Mouse (Mus musculus) adrenal gland, adult 2 months (tissue): Measurements from ENCODE around the gene Rbfox1. TPM values are rescaled to one million over a fixed set of nuclear protein-coding genes. Genes with fewer than 3 reads are reported as not detected.
A peak's percentile ranks its signal among the peaks of the same experiment; 100 is the strongest.

Experiments used
- DNase-seq: peaks from one replicate; pipeline ENCODE4 v3.0.0; 2021
- polyA plus RNA-seq: library from polyadenylated mRNA; depleted of rRNA; stranded (reverse); fragments of >200 nt; gene quantifications from 2 replicates; pipeline ENCODE4 v1.2.3, GENCODE M21; 2012
- total RNA-seq, 2 experiments: library from RNA; stranded (reverse); gene quantifications; 2 replicates each; pipeline ENCODE4 v1.2.3; 2021

The Rbfox1 gene
- total and polyA plus RNA-seq, 3 experiments = 1.3 to 1.4 (median 1.4) TPM

DNA sequence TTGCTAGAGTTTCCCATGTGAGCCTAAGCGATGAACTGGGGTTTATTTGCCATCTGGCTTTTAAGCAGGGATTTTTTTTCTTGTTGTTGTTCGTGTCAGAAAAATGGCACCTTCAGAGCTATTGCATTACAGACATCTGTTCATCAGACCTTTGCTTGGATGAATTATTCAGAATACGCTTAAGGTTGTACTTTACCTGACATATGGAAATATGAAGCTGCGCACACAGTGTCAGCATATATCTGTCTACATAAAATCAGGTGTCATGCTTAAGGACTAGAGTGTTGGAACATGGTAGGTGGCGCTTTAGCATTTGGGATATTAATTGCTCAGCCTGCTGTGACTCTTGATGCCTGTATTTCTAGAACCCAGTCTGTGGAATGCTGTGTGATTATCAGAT lies 819.7 kb downstream of the Rbfox1 start:
- DNase-seq = no peak

DNA sequence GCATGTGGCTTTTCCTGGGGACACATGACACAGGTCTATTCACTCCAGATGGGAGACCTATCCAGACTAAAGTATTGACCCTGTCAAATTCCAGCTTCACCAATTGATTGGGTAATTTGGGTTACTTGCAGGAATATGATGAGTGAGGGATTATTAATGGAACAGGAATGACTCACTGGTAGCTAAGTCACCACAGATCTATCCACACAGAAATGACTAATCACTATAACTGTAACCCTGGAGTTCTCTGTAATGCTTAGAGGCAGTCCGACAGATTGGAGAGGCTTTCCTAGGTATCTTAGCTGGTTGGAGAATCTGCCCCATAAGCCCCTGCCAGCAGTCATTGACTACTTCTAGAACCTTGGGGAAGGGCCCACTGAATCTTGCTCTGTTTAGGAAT lies 827.2 kb downstream of the Rbfox1 start:
- DNase-seq = peak; percentile 17

DNA sequence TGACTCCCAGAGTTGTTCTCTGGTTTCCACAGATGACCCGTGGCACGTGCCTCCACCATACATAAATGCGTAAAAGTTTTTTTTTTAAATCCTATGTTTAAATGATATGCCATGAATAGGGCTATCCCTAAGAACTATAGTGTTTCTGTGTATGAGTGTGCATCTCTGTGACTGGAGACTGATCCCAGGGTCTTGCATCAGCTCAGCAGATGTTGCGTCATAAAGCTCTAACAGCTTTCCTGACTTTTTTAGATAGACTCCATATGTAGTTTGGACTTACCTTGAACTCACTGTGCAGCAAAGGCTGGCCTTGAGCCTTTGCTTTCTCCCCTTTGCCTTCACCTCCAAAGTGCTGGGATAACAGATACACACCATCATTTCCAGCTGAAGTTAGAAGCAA lies 830.1 kb downstream of the Rbfox1 start:
- DNase-seq = peak; percentile 20

DNA sequence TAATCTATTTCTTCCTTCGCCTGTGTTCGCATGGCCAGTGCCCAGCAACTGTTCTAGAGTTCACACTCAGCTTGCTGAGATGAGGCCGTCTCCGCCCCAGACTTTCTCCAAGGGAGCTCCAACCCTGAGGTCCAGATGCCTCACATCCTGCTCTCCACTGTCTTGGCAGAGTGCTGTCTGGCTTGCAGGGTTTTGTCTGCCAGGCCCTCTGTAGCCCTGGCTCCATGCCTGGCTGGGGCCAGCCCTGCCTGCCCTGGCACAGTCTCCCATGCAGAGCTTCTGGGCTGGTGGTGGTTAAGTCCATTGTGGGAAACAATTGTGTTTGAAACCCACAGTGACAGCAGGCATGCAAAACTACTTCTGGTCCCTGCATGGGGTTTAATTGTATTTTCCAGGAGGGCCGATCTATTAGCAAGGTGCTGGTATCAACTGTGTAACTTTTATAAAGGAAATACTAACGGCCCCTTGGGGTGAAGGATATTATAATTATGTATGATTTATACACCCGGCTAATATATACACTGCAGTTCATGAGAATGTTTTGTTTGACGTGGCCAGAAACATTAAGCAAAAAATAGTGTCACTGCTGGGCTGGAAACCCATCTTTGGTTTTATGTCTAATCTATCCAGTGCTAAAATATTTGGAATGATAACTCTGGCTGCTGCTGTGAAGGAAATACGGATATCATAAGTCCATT lies 831.2 kb downstream of the Rbfox1 start:
- DNase-seq = peak; percentile 65

DNA sequence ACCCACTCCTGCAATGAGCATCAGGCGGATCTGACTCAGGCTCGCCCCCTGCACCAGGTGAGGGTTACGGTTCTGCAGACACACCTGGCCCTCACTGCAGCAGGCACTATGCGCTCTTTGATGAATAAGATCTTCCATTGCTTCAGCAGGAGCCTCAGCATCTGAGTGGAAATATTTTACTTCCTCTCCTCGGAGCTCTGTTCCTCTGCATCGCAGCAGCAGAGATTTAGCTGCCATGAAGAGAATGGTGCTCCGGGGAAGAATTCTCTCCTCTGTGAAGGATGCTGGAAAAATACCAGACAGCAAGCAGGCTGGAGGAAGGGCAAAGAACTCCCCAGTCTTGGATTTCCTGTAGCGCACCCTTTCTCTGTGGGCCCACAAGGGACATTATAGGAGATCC lies 833.9 kb downstream of the Rbfox1 start:
- no peak for DNase-seq

DNA sequence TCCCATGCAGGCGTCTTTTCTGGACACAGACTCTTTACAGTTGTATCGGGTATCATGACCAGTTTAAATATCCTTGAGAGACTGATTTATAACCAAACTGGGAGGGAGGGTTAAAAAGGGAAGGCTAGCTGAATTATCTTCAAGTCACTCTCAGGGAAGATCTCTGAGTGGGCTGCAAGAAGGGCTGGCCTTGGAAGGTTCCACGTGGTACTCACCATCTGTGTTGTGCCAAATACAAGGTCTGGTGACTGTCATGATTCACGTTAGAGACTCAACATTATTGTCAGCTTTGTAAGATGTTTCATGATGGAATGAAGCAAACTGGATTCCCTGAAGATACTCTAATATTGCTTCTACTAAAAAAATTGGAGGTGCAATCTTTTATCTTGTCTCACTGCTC lies 847.5 kb downstream of the Rbfox1 start:
- peak; percentile 64 for DNase-seq

DNA sequence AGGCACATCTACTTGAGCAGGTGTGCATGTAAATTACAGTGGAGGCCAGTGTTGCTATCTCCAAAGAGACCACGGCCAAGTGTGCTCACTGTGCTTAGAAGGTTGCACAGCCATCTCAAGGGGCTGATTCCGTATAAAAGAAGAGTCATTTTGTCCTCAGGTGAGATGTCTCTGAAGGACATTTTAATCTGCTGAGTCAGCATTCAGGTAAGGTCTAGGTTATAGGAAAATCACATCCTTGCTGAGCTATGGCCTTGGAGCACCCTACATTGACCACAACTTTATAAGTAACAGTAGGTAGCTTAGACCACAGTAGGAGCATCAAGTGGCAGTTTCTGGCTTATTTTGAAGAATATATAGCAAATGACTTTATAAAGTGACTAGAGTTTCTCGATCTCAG lies 848.3 kb downstream of the Rbfox1 start:
- DNase-seq = no peak

DNA sequence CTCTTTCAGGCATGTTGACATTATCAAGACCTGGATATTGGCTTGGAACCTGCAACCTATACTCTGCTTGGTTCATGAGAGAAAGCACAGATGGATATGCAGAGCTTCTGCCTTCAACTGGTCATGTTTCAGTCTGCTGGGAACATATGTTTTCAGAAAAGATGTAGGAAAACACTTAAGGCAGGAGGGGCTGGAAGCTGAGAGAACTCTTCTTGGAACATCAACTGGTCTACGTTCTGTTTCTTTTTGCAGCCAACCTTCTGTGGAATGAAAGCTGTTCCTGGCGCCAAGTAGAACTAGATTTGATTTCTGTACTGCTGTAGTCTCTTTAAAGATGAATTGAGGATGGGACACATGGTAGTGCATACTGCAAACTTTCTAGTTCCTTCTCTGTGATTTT lies 851.4 kb downstream of the Rbfox1 start:
- no peak for DNase-seq

DNA sequence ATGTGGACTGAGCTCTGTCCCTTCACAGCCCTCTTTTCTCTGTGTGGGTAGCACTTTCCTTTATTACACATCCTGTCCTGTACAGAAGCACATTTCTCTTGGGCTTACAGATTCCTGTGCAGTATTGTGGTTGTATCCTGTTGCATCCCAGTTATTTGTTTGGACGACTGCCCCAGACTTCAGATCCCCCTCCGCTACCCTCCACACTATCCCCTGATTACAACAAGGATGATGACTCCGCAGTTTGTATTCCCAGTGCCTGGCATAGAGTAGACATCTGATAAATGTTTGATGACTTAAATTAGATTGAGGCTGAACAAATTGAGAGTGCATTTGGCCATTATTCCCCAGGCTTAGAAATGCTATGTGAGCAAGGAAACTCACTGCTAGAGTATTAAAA lies 851.8 kb downstream of the Rbfox1 start:
- no peak for DNase-seq

DNA sequence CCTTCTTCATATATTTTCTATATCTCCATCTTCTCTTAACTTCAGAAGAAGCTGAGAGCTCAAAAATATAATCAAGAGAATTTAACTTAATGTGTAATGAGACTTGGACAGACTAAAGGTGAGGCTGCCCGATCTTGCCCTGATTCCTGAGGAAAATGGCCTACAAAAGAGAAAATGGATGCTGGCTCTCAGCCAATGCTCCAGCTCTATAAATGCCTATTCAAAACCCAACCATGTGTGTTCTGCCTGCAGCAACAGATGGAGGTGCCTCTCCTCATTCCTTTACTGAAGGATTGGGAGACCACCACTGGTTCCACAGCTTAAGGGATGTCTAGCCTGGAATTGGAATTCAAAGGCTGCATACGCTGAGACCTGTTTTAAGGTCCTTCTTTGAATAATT lies 861.0 kb downstream of the Rbfox1 start:
- DNase-seq = no peak

DNA sequence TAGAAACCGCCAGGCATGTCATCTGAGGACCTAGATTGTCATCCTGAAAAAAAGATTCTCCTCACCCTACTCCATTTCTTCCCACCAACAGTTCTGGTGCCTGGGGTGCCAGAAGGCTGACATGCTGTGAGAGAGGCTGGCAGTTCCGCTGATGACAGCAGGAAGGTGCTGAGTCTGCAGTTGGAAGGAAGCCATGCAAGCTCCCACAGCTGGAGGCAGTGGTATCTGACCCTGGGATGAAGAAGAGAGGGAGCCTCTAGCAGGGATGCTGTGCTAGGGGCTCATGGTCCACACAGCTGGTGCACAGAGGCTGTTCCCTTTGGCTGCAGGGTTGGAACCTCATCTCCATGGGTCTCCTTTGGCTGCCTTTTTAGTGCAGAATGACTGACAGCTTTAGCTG lies 865.3 kb downstream of the Rbfox1 start:
- DNase-seq = no peak

DNA sequence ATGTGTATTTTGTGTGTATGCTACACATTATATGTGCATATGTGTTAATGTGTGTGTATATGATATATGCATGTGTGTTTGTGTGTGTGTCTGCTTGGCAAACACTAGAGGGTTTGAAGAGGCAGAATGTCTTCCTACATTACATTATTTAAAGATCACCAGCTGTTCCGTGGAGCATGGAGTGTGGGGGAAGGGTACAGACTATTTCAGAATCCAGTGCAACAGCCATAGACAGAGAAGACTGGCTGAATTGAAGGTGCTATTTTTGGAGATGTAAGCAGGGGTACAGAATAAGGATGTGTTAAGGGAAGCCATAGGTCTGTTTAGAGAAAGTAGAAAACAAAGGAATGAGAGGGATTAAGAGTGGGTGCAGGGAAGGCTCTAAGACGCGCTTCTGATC lies 869.7 kb downstream of the Rbfox1 start:
- DNase-seq = no peak

DNA sequence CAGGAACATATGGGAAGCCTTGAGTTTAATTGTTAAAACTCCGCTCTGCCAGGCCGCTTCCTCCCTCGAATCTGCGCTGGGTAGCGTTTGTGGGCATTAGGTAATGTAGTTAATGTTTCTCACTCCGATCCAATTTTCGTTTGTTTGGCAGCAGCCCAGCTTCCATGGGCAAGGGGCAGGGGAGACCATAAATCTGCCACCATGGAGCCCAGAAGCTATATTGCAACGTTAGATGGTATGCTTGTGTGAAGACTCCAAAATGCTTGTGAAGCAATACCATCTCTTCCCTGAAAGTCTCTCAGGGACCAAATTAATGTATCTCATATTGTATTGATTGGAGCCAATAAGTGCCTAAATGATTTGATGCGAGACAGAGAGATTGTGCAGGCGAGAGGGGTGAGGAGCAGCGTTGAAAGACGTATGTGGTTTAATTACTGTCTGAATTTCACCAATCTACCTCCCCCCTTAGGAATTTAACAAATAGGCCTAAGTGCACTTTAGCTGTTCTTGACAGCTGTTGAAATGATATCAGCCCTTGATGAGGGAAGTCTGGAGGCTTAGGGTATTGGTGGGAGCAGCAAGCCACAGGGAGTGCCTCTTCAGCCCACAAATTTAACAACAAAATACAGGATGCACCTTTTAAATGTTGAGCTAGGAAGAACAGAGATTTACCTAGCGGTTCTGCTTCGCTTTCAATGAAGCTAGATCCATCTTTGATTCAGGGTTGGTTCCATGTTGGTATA lies 884.5 kb downstream of the Rbfox1 start:
- DNase-seq = no peak

DNA sequence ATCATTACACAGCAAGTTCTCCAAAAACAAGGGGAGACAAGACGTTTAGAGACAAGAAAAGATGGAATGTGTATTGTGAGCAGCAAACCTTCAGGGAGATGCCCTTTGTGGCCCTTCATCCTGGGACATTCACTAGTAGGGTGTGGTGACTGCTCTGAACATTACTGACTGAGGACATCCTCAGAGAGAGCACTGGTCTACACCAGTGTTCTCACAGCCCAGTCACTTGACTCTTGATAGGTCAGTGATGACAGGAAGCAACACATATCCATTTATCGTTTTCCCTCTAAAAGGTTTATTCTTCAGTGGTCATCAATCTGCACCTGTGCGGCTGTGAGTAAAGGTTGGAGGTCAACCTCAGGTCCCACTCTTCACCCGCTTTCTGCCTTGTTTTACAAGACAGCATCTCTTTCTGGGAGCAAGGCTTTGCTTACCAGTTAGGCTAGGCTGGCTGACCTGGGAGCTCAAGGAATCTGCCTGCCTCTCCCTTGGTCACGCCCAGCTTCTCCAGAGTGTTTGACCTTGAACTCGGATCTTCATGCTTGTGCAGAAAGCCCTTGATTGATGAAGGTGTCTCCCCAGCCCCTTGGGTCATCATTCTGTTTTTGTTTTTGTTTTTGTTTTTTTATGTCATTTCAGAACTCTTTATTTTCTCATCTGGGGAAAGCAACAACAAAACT lies 892.5 kb downstream of the Rbfox1 start:
- no peak for DNase-seq

DNA sequence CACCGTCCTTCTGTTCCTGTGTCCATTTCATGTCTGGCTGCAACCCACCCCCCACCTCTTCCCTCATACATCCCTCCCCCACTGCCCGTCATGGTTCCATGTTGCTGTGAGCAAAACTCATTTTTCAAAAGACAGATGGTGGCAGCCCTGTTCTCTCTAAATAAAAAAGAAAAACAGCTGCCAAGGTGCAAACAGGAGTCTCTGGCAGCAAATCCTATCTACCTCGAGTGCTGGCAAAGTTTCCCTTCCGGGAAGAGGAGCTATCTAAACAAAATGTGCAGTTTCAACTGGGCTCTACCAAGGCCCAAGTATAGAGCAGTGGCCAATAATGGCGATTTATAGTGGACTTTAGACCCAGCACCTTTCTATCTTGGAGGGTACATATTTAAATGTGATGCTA lies 899.0 kb downstream of the Rbfox1 start:
- DNase-seq = no peak

DNA sequence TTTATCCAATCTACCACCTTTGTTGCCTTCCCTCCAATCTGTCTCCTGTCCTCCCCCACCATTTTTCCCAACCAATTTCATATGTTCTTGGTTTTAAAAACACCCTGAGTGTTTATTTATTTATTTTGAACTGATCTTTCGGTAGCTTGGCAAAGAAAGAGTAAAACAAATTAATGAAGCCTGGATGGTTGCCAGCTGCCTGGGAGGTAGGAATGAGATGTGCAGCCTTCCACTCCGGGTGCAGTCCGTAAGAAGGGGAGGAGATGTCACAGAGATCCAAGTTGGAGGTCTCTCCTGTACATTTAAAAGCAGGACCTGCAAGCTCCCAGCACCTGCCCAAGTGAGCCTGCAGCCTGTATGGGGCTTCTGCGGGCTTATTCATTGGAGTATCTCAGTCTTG lies 899.9 kb downstream of the Rbfox1 start:
- no peak for DNase-seq

DNA sequence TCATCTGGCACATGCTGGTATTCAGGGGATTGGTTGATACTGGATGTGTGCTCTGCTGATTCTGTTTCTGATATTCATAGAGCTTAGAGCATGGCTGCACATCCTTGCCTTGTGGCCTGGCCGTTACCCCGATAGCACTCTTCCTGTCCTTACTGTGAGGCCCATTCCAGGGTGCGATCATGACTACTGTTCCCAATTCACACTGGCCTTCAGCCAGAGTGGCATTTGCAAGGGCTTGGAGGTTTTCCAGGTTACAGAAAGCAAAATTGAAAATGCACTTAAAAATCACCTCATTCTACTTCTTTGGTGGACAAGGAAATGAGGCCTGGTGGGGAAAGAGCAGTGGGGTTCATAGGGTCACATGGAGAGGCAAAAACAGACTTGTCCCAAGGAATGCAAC lies 906.1 kb downstream of the Rbfox1 start:
- peak; percentile 20 for DNase-seq

DNA sequence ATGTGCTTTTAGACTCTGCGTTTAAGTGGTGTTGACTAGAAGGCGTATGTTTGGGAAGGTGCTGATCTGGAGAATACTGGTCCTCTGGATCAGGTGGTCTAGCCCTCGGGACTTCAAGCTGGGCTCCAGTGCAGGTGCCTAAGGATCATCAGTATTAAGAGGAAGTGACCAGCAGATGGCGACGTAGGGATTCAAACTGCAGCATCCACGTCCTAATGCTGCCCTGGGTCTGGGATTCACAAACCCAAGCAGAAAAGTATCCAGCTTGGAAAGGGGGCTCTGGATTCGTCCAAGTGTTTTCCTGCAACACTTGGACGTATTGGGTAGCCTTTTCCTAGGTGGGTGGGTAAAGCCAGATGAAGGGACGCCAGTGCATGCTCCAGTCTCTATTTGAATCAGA lies 906.5 kb downstream of the Rbfox1 start:
- DNase-seq = peak; percentile 26

DNA sequence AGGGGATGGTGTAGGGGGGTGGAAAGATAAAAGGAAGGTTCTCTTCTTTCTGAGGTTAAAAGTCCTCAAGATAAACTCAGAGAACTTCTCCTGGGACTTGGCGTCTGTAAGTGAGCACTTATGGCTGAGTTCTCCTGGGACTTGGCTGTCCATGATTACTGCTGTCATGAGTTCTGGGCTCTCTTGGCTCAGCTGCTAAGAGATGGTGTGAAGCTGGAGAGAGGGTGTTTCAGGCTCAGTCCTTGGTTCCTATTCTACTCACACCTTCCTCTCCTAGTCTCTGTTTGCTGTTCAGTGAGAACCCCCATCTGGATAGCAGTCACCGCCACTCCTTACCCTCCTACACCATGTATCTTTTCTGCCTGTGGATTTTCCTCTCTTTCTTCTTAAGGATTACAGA lies 921.1 kb downstream of the Rbfox1 start:
- DNase-seq = no peak

DNA sequence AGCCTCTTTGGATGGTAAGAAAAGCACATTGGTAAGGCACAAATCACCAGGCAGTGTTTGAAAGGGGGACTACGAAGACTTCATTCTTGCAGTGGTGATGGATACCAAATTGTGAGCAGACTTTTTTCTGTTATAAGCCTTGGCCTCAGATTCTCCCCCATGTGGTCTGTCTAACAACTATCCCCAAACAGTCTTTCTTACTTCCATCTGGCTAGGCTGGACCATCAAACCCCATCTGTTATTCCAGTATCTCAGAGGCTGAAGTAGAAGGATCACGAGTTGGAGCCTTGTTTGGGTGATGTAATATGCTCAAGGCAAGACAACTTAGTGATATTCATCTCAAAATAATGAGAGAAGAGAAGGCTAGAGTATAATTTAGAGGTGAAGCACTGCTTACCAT lies 922.7 kb downstream of the Rbfox1 start:
- no peak for DNase-seq

DNA sequence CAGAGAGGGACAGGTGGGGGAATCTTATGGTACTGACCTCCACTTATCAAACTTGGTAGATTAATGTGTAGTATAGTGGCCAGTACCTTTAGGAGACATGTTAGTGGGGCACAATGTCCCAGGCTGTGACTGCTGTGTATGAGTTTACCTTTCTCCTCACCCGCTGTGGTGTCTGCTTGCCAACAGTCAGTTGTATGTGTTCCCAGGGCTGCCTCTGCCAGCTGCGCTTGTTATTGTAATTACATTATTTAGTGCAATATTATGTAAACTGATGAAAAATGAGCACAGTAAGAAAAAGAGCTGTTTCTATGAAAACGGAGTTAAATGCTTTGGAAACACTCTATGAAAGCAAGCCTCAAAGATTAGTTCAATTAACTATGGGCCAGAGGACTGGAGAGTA lies 928.7 kb downstream of the Rbfox1 start:
- no peak for DNase-seq

DNA sequence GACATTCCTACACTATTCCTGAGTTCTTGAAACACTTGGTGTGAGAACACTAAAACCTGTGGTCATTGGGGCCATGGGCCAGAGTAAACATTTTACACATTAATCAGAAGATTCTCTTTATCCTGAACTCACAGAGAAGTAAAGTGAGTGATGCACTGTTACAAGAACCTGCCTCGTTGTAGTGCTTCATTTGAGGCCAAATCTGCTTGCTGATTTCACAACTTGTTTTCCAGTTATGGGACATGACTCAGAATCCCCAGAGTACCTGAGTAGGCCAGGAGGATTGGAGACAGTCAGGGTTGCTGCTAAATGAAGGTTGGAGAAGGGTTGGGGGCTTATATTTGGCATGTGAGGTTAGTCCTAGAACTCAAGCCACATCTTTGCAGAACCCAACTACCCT lies 936.6 kb downstream of the Rbfox1 start:
- DNase-seq = no peak

DNA sequence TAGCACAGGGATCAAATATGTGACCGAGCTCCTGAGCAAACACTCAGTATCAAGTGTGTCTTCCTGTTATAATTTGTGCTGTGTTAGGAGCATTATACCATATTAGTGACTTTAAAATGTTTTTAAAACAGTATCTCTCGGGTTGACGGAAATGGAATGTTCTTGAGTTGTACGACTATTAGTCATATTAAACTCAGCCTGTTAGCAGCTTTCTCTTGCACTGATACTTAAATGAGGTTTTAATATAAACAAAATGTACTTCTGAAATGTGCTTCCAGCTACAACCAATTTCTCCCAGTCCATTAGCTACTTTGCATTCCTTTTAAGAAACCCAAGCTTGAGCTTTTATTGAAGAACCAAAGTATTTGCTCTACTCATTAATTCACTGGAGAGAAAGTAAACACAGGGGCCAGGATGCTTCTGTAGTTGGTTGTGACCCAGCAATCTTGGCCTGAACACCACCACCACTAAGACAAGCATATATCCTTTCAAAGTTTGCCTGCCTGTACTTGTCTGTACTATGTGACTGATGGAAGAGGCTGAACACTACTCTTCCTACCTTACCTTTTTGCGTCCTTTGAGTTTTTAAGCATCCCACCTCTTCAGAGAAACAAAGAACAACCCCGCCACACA lies 944.9 kb downstream of the Rbfox1 start:
- DNase-seq = no peak
